Mouse (Mus musculus) lung, adult 2 months (tissue): ENCODE measurements around the gene Tmem116.

Experiments used
- CTCF ChIP-seq: fragments of 200-500 bp; IDR thresholded peaks from 2 replicates; pipeline ENCODE4 v1.5.1; 2011; ENCODE audit warnings: mild to moderate bottlenecking, low read length, control low read depth; ENCODE audit not compliant: insufficient read depth
- POLR2A ChIP-seq: fragments of 200-500 bp; IDR thresholded peaks from 2 replicates; pipeline ENCODE4 v1.6.1; 2011; ENCODE audit warnings: low read depth, mild to moderate bottlenecking, control low read depth, low read length, borderline replicate concordance; ENCODE audit errors: extremely low read depth

GRCm38 (mm10) chr5:121506846-121507245, 55.2 kb downstream of the Tmem116 start:
- no peak for TF ChIP-seq CTCF
- no peak for TF ChIP-seq POLR2A
